Mouse (Mus musculus): ENCODE results near the gene Grin2c.

Grin2c gene

DNA sequence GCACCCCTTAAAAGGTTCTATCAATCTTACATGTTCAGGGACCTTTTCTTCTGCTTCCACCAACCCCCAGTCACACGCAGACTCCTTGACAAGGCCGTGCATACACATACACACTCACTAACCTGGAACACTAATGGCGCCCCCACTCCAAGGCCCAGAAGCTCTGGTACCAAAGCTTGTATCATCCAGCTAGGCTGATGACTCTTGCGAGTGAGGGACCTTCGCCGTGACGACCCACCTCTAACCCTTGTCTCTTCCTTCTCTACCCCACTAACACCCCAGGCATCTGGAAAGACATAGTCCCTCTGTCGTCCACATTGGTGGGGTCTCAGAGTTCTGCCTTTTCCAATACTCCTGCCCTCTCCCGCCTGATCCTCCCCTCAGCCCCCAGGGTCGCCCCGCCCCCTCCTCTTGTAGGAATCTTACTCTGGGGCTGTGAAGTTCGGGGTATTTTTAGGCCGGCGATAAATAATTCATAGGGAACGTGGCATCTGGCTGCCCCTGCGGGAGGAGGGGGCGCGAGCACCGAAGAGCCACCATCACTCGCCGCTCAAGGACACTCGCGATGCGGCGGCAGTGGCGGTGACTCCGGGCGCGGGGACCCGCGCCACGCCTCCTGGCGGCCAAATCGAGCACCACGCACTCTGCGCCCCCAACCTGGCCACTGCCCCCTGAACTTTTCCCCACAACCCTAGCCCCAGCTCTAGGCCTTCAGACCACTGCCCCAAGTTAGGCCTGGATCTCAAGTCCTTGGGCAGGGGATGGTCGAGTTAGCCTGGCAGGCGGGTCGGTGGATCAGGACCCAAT, 2.0 kb downstream of the Grin2c start:
- peak; percentile 34 for DNase-seq (ENCODE audit: low read depth, low spot score)

DNA sequence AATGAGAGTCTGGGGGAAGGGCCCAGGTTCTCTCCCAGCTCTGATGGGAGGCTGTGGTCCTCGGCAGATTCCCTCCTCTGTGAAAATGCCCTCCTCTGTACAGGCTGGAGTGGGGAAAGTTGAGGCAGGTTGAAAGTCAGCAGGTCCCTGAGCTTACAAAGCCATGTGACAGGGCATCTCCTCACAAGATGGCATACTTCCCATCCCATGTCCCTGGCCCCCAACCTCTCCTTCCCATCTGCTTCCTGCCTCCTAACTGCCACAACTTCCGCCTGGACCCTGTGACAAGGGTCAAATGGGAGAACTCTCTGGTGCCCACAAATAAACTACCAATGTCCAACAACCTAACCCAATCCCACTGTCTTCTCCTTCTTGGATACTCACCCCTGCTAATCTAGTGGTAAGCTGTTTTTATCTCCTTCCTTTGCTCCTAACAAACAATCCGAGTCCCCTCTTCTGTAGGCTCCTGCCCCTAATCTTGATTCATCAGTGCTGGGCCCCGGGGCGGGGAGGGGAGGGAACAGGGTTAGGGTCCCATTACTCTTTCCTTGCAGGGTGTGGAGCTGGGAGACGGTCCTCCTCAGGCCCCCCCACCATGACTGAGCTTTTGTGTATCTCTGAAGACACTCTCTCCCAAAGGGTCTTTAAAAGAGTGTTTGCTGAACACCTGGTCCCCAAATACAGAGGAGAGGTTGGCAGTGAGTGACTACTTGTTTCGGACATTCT, 2.7 kb downstream of the Grin2c start:
- DNase-seq (ENCODE audit: low read depth, low spot score) = peak; percentile 90

DNA sequence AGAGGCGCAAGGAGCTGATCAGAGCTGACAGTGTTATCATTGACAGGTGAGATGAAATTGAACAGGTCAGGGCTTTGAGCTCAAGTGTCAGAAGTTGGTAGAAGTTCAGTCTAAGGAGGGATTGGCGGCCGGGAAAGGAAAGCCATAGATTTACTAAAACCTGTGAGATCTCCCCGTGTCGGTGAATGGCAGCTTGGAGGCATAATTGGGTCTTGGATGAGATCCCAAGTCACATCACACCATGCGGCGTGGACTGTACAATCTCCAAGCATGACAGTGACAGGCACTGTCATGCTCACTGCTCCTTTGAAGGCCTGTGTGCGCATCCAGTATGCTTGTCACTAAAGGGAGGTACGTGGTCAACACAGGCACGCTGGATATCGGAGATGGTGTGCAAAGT, 4.1 kb downstream of the Grin2c start:
- peak; percentile 85 for DNase-seq (ENCODE audit: low read depth, low spot score)

DNA sequence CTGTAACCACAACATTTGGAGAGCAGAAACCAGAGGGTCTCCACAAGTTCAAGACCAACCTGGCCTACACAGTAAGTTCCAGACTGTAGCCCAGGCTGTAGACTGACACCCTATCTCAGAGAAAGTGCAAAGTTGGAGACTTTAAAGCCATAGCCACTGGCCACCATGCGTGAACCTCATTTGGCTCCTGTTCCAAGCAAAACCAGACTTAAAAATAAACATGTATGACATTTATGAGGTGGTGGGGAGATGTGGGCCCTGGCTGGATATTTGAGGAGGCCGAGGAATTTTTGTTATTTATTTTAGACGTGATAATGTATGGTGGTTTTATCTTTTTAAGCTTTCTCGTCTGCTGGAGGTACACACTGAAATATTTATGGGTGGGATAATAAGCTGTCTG, 7.9 kb downstream of the Grin2c start:
- DNase-seq (ENCODE audit: low read depth, low spot score) = no peak

DNA sequence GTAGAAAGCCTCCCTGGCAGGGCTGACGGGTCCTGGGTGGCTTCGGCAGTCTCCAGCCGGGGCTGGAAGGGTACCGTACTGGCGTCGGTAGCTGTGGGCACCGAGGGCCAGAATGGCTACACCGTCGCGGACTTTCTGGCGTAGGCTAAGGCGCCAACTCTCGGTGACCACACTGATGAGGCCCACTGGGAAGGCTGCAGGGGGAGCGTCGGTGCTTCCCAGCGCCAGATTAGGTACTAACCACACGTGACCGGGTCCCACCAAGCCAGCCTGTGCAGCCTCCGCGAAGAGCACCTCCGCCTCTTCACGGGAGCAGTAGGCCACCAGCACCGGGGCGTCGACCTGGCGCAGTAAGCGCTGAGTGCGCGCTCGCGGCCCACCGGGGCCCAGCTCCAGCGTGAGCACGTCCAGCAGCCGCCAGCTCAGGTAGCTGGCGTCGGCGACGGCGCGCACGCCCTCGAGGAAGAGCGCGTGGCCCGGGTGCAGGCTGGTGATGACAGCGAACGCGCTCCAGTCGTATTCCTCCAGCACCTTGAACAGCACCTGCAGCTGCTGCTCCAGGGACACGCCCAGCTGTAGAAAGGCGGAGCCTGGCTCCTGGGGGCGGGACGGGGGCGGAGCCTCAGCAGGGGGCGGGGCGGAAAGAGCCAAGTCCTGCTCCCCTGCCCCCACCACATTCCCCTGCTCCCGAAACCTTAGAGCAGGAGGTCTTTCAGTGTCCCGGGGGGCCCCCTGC, 9.1 kb downstream of the Grin2c start:
- DNase-seq (ENCODE audit: low read depth, low spot score) = no peak

DNA sequence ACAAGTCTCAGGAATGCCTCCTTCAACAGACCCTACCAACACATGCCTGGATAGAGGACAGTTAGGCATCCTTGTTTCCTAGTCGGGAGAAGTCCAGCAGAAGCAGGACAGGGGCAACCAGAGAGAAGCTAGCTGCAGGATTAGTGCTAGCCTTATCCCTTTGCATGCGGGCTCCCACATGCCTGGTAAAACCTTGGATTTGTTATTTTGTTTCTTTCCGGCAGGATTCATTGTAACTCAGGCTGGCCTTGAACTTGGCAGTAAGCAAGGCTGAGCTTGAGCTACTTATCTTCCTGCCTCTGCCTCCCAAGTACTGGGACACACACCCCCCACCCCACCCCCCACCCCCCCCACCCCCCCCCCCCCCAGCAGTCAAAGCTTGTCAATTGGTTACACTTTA, 15.8 kb downstream of the Grin2c start:
- DNase-seq (ENCODE audit: low read depth, low spot score) = no peak

DNA sequence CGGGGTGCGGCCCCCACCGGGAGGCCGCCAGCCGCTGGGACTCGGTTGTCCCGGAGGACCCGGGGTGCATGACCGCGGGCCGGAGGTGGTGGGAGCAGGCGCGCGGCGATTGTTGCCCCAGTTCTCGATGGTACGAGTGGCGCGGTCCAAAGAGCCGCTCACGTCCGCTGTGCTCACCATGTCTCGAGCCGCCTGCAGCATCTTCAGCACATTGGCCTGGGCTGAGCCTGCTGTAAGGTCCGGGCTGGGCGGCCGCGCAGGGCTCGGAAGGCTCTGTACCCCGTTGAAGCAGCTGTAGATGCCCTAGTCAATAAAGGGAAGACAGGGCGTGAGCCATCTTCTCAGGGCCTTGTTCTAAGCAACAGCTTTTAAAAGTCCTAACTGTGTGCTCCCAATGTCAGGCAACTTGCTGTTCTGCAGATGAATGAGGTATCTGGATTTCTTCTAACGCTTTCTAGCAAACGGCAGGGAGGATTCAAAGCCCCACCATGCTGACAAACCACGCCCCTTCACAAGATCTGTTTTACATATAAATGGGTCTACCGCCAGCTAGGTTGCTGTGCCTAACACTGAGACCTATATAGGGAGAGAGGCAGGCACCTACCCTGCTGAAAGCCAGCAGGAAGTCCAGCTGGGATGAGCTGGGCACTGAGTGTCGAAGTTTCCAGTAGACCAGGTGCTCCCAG, 16.5 kb downstream of the Grin2c start:
- DNase-seq (ENCODE audit: low read depth, low spot score) = no peak

DNA sequence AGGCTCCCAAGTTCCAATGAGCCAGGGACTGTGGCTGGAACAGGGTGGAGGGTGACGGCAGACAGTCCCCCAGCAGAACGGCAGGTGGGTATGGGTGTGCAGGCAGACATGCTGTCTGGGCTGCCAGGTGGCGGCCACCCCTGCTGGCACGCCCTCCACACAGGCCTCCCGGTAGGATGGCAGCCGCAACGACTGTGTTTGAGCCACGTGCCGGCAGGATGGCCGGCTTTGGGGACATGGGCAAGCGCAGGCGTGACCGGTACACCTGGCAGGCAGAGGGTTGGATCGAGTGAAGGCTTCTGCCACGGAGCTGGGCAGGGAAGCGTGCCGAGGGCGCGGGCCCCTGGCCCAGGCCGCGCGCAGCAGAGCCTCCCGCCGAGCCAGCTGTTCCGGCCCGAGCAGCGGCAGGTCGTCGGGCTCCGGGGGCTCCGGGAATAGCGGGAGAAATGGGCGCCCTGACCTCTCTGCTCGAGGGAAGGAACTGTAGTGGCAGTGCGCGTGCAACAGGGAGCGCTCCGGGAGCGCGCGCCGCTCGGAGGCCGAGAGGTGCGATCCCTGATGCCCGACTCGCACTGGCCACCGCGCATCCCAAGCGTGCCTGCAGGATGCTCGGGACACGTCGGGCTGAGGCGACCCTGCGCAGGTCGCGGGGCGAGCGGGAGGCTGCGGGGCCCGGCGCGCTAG, 17.2 kb downstream of the Grin2c start:
- peak; percentile 46 for DNase-seq (ENCODE audit: low read depth, low spot score)

DNA sequence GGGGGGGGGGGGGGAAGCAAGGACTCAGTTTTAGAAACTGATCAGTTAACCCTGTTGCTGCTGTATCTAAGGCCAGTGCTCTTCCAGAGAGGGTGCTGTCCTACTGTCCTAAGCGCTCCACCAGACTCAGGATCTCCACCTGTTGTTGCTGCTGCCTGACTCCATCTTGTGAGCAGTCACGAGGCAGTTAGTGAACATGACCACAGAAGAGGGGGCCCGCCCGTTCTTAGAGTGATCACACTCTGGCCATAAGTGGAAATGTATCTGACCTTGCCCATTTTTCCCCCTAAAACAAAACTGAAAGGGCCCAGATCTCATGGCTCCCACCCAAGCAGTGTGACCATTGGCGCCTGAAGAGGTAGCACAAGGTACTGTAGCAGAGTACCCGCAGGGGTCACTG, 19.1 kb downstream of the Grin2c start:
- no peak for DNase-seq (ENCODE audit: low read depth, low spot score)

DNA sequence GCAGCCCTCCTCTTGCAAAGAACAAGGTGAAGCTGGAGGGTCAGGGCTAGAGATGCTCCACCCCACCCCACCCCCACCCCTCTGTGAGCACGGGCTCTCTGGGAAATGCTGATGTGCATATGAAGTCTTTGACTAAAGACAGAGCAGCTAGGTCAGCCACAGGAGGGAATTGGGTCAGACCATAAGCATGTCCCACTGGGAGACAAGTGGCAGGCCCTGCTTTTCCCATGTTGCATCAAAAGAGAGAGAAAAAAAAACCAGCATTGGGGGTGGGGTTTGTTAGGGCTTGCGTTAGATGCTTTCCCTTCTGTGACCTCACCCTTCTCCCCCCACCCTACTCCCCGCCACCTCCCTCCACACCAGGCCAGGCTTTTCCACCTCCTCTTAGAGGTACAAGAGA, 19.8 kb downstream of the Grin2c start:
- peak; percentile 24 for DNase-seq (ENCODE audit: low read depth, low spot score)

DNA sequence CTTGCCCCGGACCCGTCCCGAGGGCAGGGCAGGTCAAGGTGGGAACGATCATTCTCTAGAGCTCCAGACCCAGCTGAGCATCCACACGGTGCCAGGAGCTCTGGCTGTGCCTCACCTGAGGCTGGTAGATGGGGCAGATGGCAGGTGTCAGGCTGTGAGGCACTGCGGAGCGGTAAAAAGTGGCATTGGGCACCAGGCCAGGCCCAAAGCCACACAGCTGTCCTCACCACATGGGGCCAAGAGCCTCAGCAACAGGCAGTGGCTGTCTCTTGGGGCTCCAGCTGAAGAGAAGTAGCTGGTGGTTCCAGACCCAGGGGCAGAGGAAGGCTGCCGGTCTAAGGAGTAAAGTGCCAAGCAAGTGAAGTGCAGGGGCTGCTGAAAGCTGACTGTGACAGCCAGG, 20.7 kb downstream of the Grin2c start:
- peak; percentile 57 for DNase-seq (ENCODE audit: low read depth, low spot score)

DNA sequence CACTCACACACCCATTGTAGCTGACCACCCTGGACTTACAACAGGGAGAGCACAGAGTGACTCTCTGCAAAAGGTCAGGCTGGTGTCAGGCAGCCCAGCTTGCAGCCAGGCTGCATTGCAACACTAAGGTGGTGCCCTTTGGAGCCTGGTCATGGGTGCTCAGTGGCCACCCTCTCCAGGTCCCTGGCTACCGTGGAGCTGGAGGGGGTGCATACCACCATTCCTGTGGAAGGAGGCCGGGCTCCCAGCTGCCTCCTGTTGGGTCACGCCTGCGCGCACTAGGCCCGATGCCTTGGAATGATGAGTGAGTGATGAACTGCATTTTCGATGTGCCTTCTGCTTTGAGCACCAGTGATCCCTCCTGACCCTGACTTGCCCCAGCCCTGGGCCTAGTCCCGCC, 22.2 kb downstream of the Grin2c start:
- no peak for DNase-seq (ENCODE audit: low read depth, low spot score)

DNA sequence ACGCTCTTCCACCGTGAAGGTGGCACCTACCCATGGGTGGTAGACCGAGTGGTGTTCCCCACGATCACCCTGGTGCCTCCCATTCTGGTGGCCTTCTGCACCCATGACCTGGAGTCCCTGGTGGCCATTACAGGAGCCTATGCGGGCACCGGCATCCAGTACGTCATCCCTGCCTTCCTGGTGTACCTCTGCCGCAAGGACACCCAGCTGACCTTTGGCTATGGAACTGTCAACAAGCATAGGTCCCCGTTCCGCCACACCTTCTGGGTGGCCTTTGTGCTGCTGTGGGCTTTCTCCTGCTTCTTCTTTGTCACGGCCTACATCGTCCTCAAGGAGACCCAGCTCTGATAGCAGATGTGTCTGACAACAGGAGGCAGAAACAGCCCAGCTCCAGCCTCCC, 23.3 kb downstream of the Grin2c start:
- DNase-seq (ENCODE audit: low read depth, low spot score) = no peak

DNA sequence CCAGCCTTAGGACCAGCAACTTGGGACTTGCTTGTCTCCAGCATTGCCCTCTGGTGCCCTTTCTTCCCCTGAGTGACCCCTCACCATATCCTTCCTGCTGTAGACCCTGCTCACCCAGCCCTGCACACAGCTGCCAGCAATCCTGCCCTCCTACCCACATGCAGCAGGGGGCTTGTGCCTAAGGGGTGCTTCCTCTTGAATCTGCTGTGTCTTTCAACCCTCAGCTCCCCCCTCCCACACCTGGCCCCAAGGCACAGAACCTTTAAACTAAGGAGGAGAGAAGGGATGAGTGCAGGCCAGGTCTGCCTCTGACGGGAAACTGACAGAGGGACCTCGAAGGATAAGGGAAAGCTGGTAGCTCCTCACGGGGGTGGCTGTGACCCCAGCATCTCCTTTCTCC, 24.3 kb downstream of the Grin2c start:
- DNase-seq (ENCODE audit: low read depth, low spot score) = no peak

DNA sequence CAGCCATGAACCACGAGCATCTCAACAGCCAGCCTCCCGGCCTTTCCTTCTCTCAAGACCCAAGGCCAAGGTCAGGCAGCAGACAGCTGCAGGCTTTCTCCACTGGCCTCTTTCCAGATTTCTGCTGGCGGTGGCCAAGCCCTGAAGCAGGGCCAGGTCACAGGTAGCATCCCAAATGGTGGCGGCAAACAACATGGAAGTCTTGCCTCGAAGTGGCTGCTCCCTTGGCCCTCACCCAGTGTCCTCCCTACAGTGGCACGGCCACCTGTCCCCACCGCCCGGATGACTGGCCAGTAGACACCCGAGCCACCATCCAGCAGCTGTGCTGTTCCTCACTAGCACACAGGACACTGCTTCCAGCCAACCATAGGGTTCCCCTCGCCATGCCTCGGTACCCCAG, 25.6 kb downstream of the Grin2c start:
- peak; percentile 59 for DNase-seq (ENCODE audit: low read depth, low spot score)

DNA sequence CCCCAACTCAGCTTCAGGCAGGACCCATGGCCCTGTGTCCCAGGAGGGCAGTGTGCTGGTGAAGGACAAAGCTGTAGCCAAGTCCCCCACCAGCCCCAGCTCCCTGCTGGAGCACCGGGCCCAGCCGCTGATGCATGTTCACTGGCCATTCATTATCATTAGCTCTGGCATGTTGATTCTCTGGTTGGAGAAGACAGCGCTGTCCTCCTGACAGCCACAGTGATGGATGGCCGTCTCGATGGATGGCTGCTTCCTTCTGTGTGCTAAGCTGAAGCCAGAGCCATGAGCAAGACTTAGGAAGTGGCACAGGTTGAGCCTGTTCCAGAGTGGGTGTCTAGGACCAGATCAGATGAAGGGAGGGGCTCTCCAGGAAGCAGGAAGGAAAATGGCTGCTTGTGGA, 30.5 kb downstream of the Grin2c start:
- no peak for DNase-seq (ENCODE audit: low read depth, low spot score)

DNA sequence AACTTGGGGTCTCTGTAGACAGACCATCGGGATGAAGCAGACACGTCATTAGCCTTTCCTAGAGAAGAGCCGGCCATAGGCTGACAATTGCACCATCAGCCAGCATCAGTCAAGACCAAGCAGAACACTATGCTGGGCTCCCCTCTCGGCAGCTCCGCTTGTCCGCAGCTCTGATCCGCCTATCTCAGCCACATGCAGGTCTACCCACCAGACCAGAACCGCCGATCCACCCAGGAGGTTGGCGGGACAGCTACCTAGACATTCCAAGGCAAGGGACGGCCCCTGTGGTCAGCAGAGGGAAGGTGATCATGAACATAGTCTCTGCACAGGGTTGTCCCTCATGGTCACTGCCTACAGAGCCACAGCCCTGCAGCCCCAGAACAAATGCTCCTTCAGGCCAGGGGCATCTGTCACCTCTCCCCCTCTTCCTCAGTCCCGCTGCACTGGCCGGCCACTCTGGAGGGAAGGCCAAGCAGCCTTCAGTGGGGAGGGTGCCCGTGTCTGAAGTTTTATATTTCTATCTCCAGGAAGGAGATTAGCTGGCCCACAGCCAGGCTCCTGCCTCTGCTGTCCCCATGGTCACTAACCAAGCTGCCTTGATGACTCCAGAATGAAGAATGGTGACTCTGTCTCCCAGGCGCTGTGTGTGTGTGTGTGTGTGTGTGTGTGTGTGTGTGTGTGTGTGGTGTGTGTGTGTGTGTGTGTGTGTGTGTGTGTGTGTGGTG, 32.6 kb downstream of the Grin2c start:
- no peak for DNase-seq (ENCODE audit: low read depth, low spot score)

DNA sequence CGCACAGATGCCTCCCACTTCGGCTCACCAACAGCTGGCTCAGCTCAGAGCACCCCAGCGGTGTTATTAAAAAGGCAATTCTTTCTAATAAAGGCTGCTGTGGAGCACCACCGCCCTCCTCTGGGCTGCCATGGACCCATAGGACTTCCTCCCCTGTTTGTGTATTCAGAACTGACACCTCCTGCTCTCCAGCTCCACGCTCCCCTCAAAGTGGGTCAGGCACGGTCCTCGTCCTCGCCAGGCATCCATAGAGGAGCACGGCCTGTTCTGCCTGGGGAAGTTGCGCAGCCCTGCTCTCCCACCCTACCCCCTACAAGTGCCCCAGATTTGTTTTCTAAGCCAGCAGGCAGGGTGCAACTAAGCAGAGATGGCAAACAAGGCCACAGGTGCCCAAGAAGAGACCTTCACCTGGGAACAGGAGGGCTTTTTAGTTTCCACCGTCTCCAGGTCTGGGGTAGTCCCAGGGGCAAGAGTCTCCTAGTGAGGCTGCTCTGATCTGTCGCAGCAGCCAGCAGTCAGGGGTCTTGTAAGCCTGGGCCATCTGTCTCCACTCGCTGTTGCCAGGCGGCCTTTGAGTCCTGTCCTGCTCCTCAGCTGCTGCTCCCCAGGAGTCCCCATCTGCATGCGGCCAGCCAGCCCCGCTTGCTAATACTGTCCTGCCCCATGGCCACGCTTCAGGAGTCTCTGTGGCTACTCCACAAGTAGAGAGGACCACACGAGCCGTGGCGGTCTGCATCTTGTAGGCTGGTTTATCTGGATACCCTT, 33.3 kb downstream of the Grin2c start:
- peak; percentile 55 for DNase-seq (ENCODE audit: low read depth, low spot score)

DNA sequence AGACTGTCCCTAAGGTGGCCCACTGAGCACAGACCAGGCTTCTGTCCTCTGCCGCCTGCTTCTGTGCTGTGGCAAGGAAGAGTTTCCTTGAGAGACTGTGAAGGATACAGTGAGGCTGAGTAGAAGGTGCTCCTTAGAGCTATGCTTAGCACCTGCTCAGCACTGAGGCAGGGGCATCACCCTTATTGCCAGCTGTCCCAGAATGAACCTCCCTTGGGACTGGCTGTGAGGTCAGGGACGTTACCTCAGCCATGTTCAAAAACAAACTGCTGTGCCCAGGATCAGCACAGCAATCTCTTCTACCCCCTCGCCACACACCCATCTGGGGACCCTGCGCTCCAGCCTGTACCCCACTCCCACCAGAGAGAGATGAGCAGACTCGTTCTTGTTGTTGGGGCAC, 34.2 kb downstream of the Grin2c start:
- no peak for DNase-seq (ENCODE audit: low read depth, low spot score)

DNA sequence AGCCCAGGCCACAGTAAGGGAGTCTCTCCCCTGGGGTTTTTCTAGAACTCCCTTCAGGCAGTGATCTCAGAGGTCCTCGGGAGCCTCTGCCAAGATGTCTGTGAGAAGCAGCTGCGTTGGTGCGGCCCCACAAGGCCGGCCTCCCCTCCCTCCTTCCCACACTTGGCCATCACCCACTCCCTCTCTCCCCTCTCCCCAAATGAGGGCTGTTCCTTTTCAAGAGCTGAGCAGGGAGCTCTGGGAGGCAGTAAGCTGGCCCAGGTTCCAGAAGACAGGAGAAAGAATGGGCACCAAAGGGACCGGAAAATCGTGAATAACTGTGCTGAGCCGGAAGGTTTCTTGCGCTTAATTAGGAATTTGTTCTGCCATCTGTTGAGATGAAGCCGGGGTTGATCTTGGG, 35.1 kb downstream of the Grin2c start:
- DNase-seq (ENCODE audit: low read depth, low spot score) = peak; percentile 57

Data from brain, adult 2 months (tissue).